Mouse (Mus musculus) embryonic facial prominence, embryonic 12.5 days (tissue): Measurements from ENCODE around the gene Pakap. TPM values are rescaled to one million over a fixed set of nuclear protein-coding genes. Genes with fewer than 3 reads are reported as not detected.
A peak's percentile ranks its signal among the peaks of the same experiment; 100 is the strongest.

Experiments used
- ATAC-seq: fragments of 200-750 bp; cut with Nextera tagmentation; 2 replicates; pipeline ENCODE4 v1.8.0; 2017; ENCODE audit not compliant: insufficient number of reproducible peaks, insufficient read depth, low FRiP score, low TSS enrichment
- H3K27ac ChIP-seq: fragments of 300-500 bp; sonication (generic); 2 replicates; pipeline ENCODE4 v1.5.1; 2016; ENCODE audit warnings: mild to moderate bottlenecking
- H3K27me3 ChIP-seq: fragments of 300-500 bp; sonication (generic); 2 replicates; pipeline ENCODE4 v1.6.1; 2016; ENCODE audit warnings: mild to moderate bottlenecking, moderate library complexity
- H3K36me3 ChIP-seq: fragments of 300-500 bp; sonication (generic); 2 replicates; pipeline ENCODE4 v1.6.1; 2016; ENCODE audit warnings: mild to moderate bottlenecking
- H3K4me1 ChIP-seq: fragments of 300-500 bp; sonication (generic); 2 replicates; pipeline ENCODE4 v1.6.1; 2016
- H3K4me2 ChIP-seq: fragments of 300-500 bp; sonication (generic); replicated peaks from 2 replicates; pipeline ENCODE4 v1.6.1; 2016; ENCODE audit warnings: mild to moderate bottlenecking, moderate library complexity
- H3K4me3 ChIP-seq: fragments of 300-500 bp; sonication (generic); 2 replicates; pipeline ENCODE4 v1.5.1; 2016; ENCODE audit warnings: mild to moderate bottlenecking
- H3K9ac ChIP-seq: fragments of 300-500 bp; sonication (generic); 2 replicates; pipeline ENCODE4 v1.6.1; 2016; ENCODE audit warnings: mild to moderate bottlenecking, moderate library complexity
- H3K9me3 ChIP-seq: fragments of 300-500 bp; sonication (generic); 2 replicates; pipeline ENCODE4 v1.6.1; 2016; ENCODE audit warnings: mild to moderate bottlenecking, moderate library complexity
- WGBS: fragments of 180-500 bp; shearing (Covaris S2); methylation state at CpG from one replicate; pipeline ENCODE4 v1.1.7; 2016; 5-methylcytosine and 5-hydroxymethylcytosine counted together
- polyA plus RNA-seq: library from polyadenylated mRNA; unstranded; fragments of >200 nt; fragmentation: Nextera tagmentation; extraction: Ambion mirVana; gene quantifications from 2 replicates; pipeline ENCODE4 v1.2.1, GENCODE M21; 2016

Pakap gene
- polyA plus RNA-seq, 1 experiment from 2014 or later: 42.5 TPM

DNA sequence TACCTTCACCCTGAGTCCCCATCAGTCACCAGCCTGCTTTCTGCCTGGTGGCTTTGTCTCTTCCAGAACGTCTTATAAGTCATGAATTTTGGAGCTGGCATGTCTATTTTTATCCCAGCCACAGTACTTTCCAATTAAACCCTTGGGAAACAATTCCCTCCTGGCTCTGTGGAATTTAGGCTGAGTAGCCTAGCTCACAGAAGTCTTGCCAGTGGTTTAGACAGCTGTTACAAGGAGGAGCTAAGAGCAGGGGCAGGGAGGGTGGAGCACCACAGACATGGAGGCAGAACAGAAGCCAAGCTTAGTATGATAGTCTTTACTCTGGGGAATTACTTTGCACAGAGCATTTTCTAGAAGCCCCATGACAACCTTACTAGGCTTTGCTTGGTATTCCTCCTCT lies 17.8 kb upstream of the Pakap start:
- 5% methylated on average over 1 of the region's 1 CpGs for WGBS
- Histone ChIP-seq H3K4me2 (no peak overlapping the region), H3K9ac (no peak overlapping the region), H3K27ac (no peak overlapping the region), H3K9me3 (no peaks in the 10 kb centered on the region), H3K4me3 (no peak overlapping the region), H3K36me3 (no peaks in the 10 kb centered on the region), H3K4me1 (0 out of 2 replicates have a peak, but pooled peaks cover 4% of the 10 kb centered on the region), H3K27me3 (no peaks in the 10 kb centered on the region)
- no peak for ATAC-seq

- no peaks in the 10 kb centered on the region for H3K27me3 ChIP-seq
- ATAC-seq: no peak
- H3K9ac ChIP-seq: no peak overlapping the region
- H3K36me3 ChIP-seq: no peaks in the 10 kb centered on the region
- no peaks in the 10 kb centered on the region for H3K9me3 ChIP-seq
- H3K27ac ChIP-seq: no peak overlapping the region
- H3K4me1 ChIP-seq: peaks cover 14% of the 10 kb centered on the region; the same call in 1 of the 2 replicates
- 93% methylated on average over 2 of the region's 2 CpGs for WGBS
- H3K4me2 ChIP-seq: no peak overlapping the region
- H3K4me3 ChIP-seq: no peak overlapping the region
These were observed 10.9 kb upstream of the Pakap start for GRCm38 (mm10) chr4:57557102-57557501.

- H3K27ac ChIP-seq: no peak overlapping the region
- H3K4me2 ChIP-seq: no peak overlapping the region
- peaks cover 11% of the 10 kb centered on the region; the same call in 1 of the 2 replicates for H3K4me1 ChIP-seq
- no peak overlapping the region for H3K4me3 ChIP-seq
- no peaks in the 10 kb centered on the region for H3K9me3 ChIP-seq
- WGBS: 78% methylated on average over 1 of the region's 1 CpGs
- H3K36me3 ChIP-seq: no peaks in the 10 kb centered on the region
- ATAC-seq: no peak
- no peak overlapping the region for H3K9ac ChIP-seq
- H3K27me3 ChIP-seq: no peaks in the 10 kb centered on the region
These were observed 8.5 kb upstream of the Pakap start for GRCm38 (mm10) chr4:57559438-57559837.

DNA sequence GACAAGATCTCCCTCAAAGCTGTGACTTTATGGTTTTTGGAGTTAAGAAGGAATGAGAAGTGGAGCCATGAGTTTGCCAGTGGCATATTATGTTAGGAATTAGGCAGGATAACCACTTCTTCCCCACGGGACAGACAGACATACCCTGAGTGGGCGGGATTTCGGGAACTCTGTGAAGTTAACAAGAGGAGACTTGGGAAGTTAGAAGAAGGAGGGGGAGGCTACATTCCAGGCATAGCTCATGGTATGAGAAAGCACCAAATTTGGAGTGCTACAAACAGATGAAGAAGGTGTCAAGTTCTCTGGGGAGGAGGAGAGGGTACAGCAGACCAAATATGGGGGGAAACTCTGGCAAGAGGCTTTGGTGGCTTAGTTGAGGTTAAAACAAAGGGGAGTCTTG lies 8.0 kb upstream of the Pakap start:
- H3K9ac ChIP-seq: no peak overlapping the region
- H3K9me3 ChIP-seq: no peaks in the 10 kb centered on the region
- H3K4me3 ChIP-seq: no peak overlapping the region
- ATAC-seq: no peak
- 46% methylated on average over 3 of the region's 3 CpGs for WGBS
- H3K4me2 ChIP-seq: no peak overlapping the region
- no peaks in the 10 kb centered on the region for H3K27me3 ChIP-seq
- H3K27ac ChIP-seq: no peak overlapping the region
- H3K4me1 ChIP-seq: peaks cover 11% of the 10 kb centered on the region; the same call in 1 of the 2 replicates
- H3K36me3 ChIP-seq: no peaks in the 10 kb centered on the region

DNA sequence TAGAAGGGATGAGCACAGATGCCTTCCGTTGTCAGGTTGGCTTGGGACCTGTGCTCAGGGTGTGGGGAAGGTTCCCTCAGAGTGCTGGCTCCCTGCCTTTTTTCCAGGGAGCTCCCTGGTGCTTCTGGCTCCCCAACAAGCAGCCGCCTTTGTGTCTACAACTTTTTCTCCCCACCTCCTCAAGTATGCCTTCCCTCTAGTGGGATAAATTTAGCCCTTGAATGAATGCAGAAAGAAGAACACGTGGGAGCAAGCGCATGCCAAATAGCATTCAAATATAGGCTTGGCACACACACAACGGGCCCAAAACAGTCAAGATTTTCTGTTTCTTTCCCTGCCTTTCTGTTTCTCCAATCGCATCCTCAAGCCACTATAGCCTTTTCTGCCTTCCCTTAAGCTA lies 6.9 kb upstream of the Pakap start:
- Histone ChIP-seq H3K4me2 (no peak overlapping the region), H3K36me3 (no peaks in the 10 kb centered on the region), H3K27me3 (no peaks in the 10 kb centered on the region), H3K9ac (no peak overlapping the region), H3K4me3 (no peak overlapping the region), H3K27ac (peak overlapping the region; percentile 41; the same call in 1 of the 2 replicates), H3K4me1 (peaks cover 11% of the 10 kb centered on the region; the same call in 1 of the 2 replicates), H3K9me3 (no peaks in the 10 kb centered on the region)
- ATAC-seq: no peak
- WGBS: 80% methylated on average over 6 of the region's 6 CpGs

DNA sequence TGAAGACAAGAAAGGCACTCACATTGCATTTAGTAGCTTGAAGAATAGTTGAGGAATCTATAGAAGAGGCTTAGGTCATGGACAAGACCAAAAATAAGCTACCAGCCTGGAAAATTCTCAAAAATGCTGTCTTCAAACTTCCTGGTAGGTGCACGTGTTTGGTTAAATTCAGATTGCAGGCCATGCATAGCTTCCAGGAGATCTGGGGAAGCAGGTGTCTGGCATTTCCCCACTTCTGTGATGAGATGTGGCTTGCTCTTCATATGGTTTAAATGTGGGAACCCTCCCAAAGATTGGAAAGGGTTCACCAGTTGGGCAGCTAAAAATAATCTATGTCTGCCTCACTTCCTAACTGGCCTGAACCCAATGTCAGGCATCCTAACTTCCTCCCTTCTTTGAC lies 2.7 kb upstream of the Pakap start:
- H3K4me3 ChIP-seq: no peak overlapping the region
- no peaks in the 10 kb centered on the region for H3K9me3 ChIP-seq
- no peaks in the 10 kb centered on the region for H3K36me3 ChIP-seq
- H3K4me2 ChIP-seq: no peak overlapping the region
- H3K4me1 ChIP-seq: peaks cover 21% of the 10 kb centered on the region
- H3K27me3 ChIP-seq: no peaks in the 10 kb centered on the region
- no peak overlapping the region for H3K9ac ChIP-seq
- 98% methylated on average over 1 of the region's 1 CpGs for WGBS
- ATAC-seq: no peak
- no peak overlapping the region for H3K27ac ChIP-seq

GRCm38 (mm10) chr4:57565811-57566210 lies 2.2 kb upstream of the Pakap start:
- Histone ChIP-seq H3K9me3 (no peaks in the 10 kb centered on the region), H3K4me2 (no peak overlapping the region), H3K9ac (no peak overlapping the region), H3K4me3 (no peak overlapping the region), H3K36me3 (no peaks in the 10 kb centered on the region), H3K4me1 (peaks cover 26% of the 10 kb centered on the region), H3K27me3 (no peaks in the 10 kb centered on the region), H3K27ac (no peak overlapping the region)
- 64% methylated on average over 2 of the region's 2 CpGs for WGBS
- ATAC-seq: no peak

DNA sequence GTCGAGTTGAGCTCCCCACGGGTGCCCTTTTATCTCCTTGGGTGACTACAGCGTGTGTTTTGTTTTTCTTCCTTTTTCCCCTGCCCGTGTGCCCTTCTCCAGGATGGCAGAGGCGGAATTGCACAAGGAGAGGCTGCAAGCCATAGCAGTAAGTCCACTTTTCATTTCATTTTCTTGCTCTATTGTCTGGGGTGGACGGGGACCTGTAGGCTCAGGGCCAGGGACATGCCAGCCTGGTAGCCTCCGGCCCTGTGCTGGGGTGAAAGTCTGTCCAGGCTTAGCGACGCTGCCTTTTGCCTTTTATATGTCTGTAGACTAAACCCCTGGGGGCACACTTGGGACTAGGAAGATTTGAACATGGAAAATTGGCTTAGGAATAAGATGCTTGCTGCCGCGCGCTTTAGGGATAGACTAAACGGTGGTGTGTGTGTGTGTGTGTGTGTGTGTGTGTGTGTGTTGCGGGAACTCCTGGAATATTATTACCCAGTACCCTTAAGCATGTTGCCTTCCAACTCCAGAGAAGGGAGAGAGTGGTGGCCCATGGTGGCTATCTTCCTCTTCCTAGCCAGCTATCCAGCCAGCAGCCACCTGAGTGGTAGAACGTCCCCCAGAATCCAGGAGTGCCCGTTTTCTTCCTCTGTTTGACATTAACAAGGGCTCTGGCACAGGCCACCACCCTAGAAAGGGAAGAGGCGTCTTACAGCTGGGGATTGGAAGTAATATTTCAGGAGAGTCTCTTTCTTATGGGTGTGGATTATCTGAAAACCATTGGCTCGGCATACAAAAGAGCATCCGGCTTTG lies 489 bp downstream of the Pakap start:
- 27% methylated on average over 19 of the region's 19 CpGs for WGBS
- peak; percentile 24; the same call in 1 of the 2 replicates for ATAC-seq
- Histone ChIP-seq H3K9ac (peak overlapping the region; percentile 73), H3K36me3 (no peaks in the 10 kb centered on the region), H3K4me2 (peak overlapping the region; percentile 66), H3K27me3 (no peaks in the 10 kb centered on the region), H3K9me3 (no peaks in the 10 kb centered on the region), H3K27ac (peak overlapping the region; percentile 92), H3K4me1 (peaks cover 23% of the 10 kb centered on the region), H3K4me3 (peak overlapping the region; percentile 53)

DNA sequence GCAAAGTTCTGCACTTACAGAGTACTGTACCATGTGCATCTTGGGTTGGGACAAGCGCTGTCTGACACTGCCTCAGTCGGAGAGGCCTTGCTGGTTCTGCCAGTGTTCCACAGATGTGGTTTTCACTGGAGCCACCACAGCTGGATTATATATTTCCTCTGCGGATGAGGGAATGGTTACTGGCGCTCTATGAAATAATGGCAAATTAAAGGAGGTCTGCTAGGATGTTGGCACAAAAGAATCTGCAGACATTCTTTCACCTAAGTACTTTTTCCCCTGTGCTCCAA lies 1.0 kb downstream of the Pakap start:
- ATAC-seq: no peak; the same call in 1 of the 2 replicates
- Histone ChIP-seq H3K4me2 (peak overlapping the region; percentile 66), H3K27me3 (no peaks in the 10 kb centered on the region), H3K4me3 (peak overlapping the region; percentile 53), H3K4me1 (peaks cover 23% of the 10 kb centered on the region), H3K27ac (peak overlapping the region; percentile 92), H3K9me3 (no peaks in the 10 kb centered on the region), H3K9ac (0 out of 2 replicates have a peak overlapping the region, but pooled peaks have one; percentile 73), H3K36me3 (no peaks in the 10 kb centered on the region)
- WGBS: 53% methylated on average over 4 of the region's 4 CpGs

GRCm38 (mm10) chr4:57569711-57570110 lies 1.7 kb downstream of the Pakap start:
- peak overlapping the region; percentile 92 for H3K27ac ChIP-seq
- no peaks in the 10 kb centered on the region for H3K36me3 ChIP-seq
- H3K27me3 ChIP-seq: no peaks in the 10 kb centered on the region
- WGBS: 41% methylated on average over 6 of the region's 6 CpGs
- H3K9me3 ChIP-seq: no peaks in the 10 kb centered on the region
- no peak for ATAC-seq
- H3K4me2 ChIP-seq: peak overlapping the region; percentile 66
- peak overlapping the region; percentile 53 for H3K4me3 ChIP-seq
- H3K4me1 ChIP-seq: peaks cover 23% of the 10 kb centered on the region
- no peak overlapping the region for H3K9ac ChIP-seq

DNA sequence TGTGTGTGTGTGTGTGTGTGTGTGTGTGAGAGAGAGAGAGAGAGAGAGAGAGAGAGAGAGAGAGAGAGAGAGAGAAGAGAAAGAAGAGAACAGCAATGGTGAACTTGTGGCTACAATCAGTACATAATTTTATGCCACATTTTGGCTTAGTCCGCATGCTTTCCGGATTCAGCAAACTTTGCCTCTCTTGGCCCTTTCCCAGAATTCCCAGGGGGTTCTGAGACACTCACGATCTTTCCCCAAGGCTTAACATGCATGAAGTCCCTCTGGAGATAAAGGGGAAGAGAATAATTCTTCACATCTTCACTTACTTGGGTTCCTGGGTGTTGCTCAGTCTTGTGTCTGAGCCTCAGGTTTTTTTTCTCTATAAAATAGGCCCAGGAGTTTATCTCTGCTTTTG lies 2.2 kb downstream of the Pakap start:
- Histone ChIP-seq H3K4me2 (peak overlapping the region; percentile 66), H3K27ac (peak overlapping the region; percentile 13; the same call in 1 of the 2 replicates), H3K9me3 (no peaks in the 10 kb centered on the region), H3K4me3 (0 out of 2 replicates have a peak overlapping the region, but pooled peaks have one; percentile 53), H3K27me3 (no peaks in the 10 kb centered on the region), H3K36me3 (no peaks in the 10 kb centered on the region), H3K4me1 (peaks cover 23% of the 10 kb centered on the region), H3K9ac (no peak overlapping the region)
- no peak for ATAC-seq
- WGBS: 61% methylated on average over 3 of the region's 3 CpGs

DNA sequence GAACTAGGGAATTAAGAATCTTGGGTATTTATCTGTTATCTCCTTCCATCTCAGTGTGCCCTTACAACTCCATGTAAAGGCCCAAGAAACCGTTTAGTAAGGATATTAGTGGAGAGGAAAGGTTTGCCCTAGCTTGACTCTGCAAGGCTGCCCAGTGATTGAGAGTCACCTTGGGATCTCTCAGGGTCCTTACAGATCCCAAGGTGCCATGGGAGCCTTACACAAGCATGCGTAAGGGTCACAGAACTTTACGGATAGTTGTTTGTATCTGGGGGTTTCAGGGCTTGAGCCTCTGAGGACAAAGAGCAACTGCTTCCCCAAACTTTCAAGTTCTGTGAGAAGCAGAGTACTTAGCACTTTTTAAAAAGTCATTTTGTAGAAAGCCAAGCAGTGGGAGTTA lies 6.2 kb downstream of the Pakap start:
- no peaks in the 10 kb centered on the region for H3K36me3 ChIP-seq
- H3K4me3 ChIP-seq: no peak overlapping the region
- no peaks in the 10 kb centered on the region for H3K9me3 ChIP-seq
- no peak overlapping the region for H3K4me2 ChIP-seq
- H3K4me1 ChIP-seq: peaks cover 12% of the 10 kb centered on the region; the same call in 1 of the 2 replicates
- ATAC-seq: no peak
- H3K27ac ChIP-seq: no peak overlapping the region
- H3K27me3 ChIP-seq: no peaks in the 10 kb centered on the region
- WGBS: 89% methylated on average over 3 of the region's 3 CpGs
- no peak overlapping the region for H3K9ac ChIP-seq
